Mouse (Mus musculus): ENCODE measurements at regions not wholly inside any gene's neighbourhood (a gene's known extent, or its start where the extent isn't known, plus 50 kb on each side); places are given as distances from the start of the nearest gene placed in this dataset.
A peak's percentile ranks its signal among the peaks of the same experiment; 100 is the strongest.

- TF ChIP-seq CTCF (IDR thresholded peaks at IDR 0.05): no peak
- H3K4me3 ChIP-seq: no peak overlapping the region
- peak; percentile 31 for DNase-seq
- H3K27ac ChIP-seq: no peak overlapping the region
- intact Hi-C loops (cut with DNase I): no loop called here
Observed at GRCm38 (mm10) chr12:5777556-5777955, 402.1 kb upstream of the Klhl29 start.

GRCm38 (mm10) chr12:5771399-5771978 is 396.0 kb upstream of the Klhl29 start:
- no peak for TF ChIP-seq CTCF (IDR thresholded peaks at IDR 0.05)
- no peak overlapping the region for H3K4me3 ChIP-seq
- no peak overlapping the region for H3K27ac ChIP-seq
- intact Hi-C loops (cut with DNase I): no loop called here
- no peak for DNase-seq

- intact Hi-C loops (cut with DNase I): no loop called here
- H3K27ac ChIP-seq: no peak overlapping the region
- TF ChIP-seq CTCF (IDR thresholded peaks at IDR 0.05): no peak
- DNase-seq: no peak
- H3K4me3 ChIP-seq: no peak overlapping the region
Observed at GRCm38 (mm10) chr12:5770531-5770930, 395.0 kb upstream of the Klhl29 start.

- Histone ChIP-seq H3K4me3 (no peak overlapping the region), H3K27ac (no peak overlapping the region)
- intact Hi-C loops (cut with DNase I): no loop called here
- no peak for DNase-seq
- no peak for TF ChIP-seq CTCF (IDR thresholded peaks at IDR 0.05)
Observed at GRCm38 (mm10) chr12:5764445-5765170, 389.1 kb upstream of the Klhl29 start.

- TF ChIP-seq CTCF (IDR thresholded peaks at IDR 0.05): no peak
- intact Hi-C loops (cut with DNase I): no loop called here
- Histone ChIP-seq H3K4me3 (no peak overlapping the region), H3K27ac (no peak overlapping the region)
- DNase-seq: no peak
Observed at GRCm38 (mm10) chr12:5764026-5764425, 388.5 kb upstream of the Klhl29 start.

GRCm38 (mm10) chr12:5762306-5762927 is 386.9 kb upstream of the Klhl29 start:
- Histone ChIP-seq H3K4me3 (no peak overlapping the region), H3K27ac (peak overlapping the region; percentile 44)
- intact Hi-C loops (cut with DNase I): no loop called here
- TF ChIP-seq CTCF (IDR thresholded peaks at IDR 0.05): no peak
- peak; percentile 80 for DNase-seq

- TF ChIP-seq CTCF (IDR thresholded peaks at IDR 0.05): no peak
- no peak overlapping the region for H3K4me3 ChIP-seq
- intact Hi-C loops (cut with DNase I): no loop called here
- no peak for DNase-seq
- no peak overlapping the region for H3K27ac ChIP-seq
Observed at GRCm38 (mm10) chr12:5759485-5759884, 384.0 kb upstream of the Klhl29 start.

- DNase-seq: peak; percentile 40
- Histone ChIP-seq H3K27ac (peak overlapping the region; percentile 68), H3K4me3 (no peak overlapping the region)
- intact Hi-C loops (cut with DNase I): no loop called here
- TF ChIP-seq CTCF (IDR thresholded peaks at IDR 0.05): no peak
Observed at GRCm38 (mm10) chr12:5757766-5758165, 382.3 kb upstream of the Klhl29 start.

- intact Hi-C loops (cut with DNase I): no loop called here
- Histone ChIP-seq H3K27ac (peak overlapping the region; percentile 61), H3K4me3 (no peak overlapping the region)
- DNase-seq: peak; percentile 21
- no peak for TF ChIP-seq CTCF (IDR thresholded peaks at IDR 0.05)
Observed at GRCm38 (mm10) chr12:5757361-5757760, 381.9 kb upstream of the Klhl29 start.

GRCm38 (mm10) chr12:5753831-5754230 is 378.3 kb upstream of the Klhl29 start:
- H3K4me3 ChIP-seq: no peak overlapping the region
- intact Hi-C loops (cut with DNase I): no loop called here
- TF ChIP-seq CTCF (IDR thresholded peaks at IDR 0.05): no peak
- no peak overlapping the region for H3K27ac ChIP-seq
- no peak for DNase-seq

- H3K27ac ChIP-seq: no peak overlapping the region
- no peak for TF ChIP-seq CTCF (IDR thresholded peaks at IDR 0.05)
- intact Hi-C loops (cut with DNase I): no loop called here
- no peak overlapping the region for H3K4me3 ChIP-seq
- DNase-seq: no peak
Observed at GRCm38 (mm10) chr12:5744086-5744709, 368.7 kb upstream of the Klhl29 start.

GRCm38 (mm10) chr12:5736066-5736465 is 360.6 kb upstream of the Klhl29 start:
- Histone ChIP-seq H3K4me3 (no peak overlapping the region), H3K27ac (no peak overlapping the region)
- TF ChIP-seq CTCF (IDR thresholded peaks at IDR 0.05): no peak
- DNase-seq: no peak
- intact Hi-C loops (cut with DNase I): no loop called here

- intact Hi-C loops (cut with DNase I): no loop called here
- H3K27ac ChIP-seq: no peak overlapping the region
- no peak overlapping the region for H3K4me3 ChIP-seq
- no peak for TF ChIP-seq CTCF (IDR thresholded peaks at IDR 0.05)
- no peak for DNase-seq
Observed at GRCm38 (mm10) chr12:5734902-5735301, 359.4 kb upstream of the Klhl29 start.

Data from gastrocnemius, adult 2 months (tissue).